Mouse (Mus musculus) liver, embryonic 14.5 days (tissue): Measurements from ENCODE around the gene Gpx4. TPM values are rescaled to one million over a fixed set of nuclear protein-coding genes. Genes with fewer than 3 reads are reported as not detected.
A peak's percentile ranks its signal among the peaks of the same experiment; 100 is the strongest.

ENCODE experiments used
- ATAC-seq: fragments of 200-750 bp; cut with Nextera tagmentation; 2 replicates; pipeline ENCODE4 v1.8.0; 2017; ENCODE audit warnings: moderate number of reproducible peaks, mild to moderate bottlenecking, moderate library complexity; ENCODE audit not compliant: insufficient read depth
- DNase-seq, 3 experiments: peaks; one replicate each; pipeline ENCODE4 v3.0.0-alpha.2; 2012 to 2013; ENCODE audit warnings: low read depth in 3 of 3, low spot score in 3 of 3
- H3K27ac ChIP-seq: fragments of 300-500 bp; sonication (generic); 2 replicates; pipeline ENCODE4 v1.5.1; 2014; ENCODE audit warnings: moderate library complexity, mild to moderate bottlenecking, control low read depth, inconsistent platforms
- H3K27me3 ChIP-seq: fragments of 300-500 bp; sonication (generic); 2 replicates; pipeline ENCODE4 v1.6.1; 2014; ENCODE audit warnings: mild to moderate bottlenecking, low read length, moderate library complexity; ENCODE audit not compliant: control insufficient read depth, insufficient read depth
- H3K36me3 ChIP-seq: fragments of 300-500 bp; sonication (generic); replicated peaks from 2 replicates; pipeline ENCODE4 v1.6.1; 2014; ENCODE audit warnings: low read depth; ENCODE audit not compliant: control insufficient read depth, insufficient read depth
- H3K4me1 ChIP-seq, 2 experiments: fragments of 200-500 bp in 1 of 2; fragments of 300-500 bp in 1 of 2; sonication (generic) in 1 of 2; replicated peaks; 2 replicates each; pipeline ENCODE4 v1.6.1; 2012 to 2014; ENCODE audit warnings: antibody characterized with exemption in 1 of 2, inconsistent platforms in 1 of 2, low read length in 1 of 2; ENCODE audit not compliant: control insufficient read depth in 2 of 2, insufficient read depth in 2 of 2
- H3K4me2 ChIP-seq: fragments of 300-500 bp; sonication (generic); 2 replicates; pipeline ENCODE4 v1.6.1; 2014; ENCODE audit warnings: low read depth, mild to moderate bottlenecking, control low read depth, moderate library complexity
- H3K4me3 ChIP-seq, 2 experiments: fragments of 200-500 bp in 1 of 2; fragments of 300-500 bp in 1 of 2; sonication (generic) in 1 of 2; 2 replicates each; pipeline ENCODE4 v1.5.1; 2012 to 2014; ENCODE audit warnings: low read depth in 2 of 2, low read length in 2 of 2, mild to moderate bottlenecking in 2 of 2, control low read depth in 1 of 2, inconsistent platforms in 1 of 2, moderate library complexity in 1 of 2; ENCODE audit not compliant: insufficient read depth in 1 of 2
- H3K9ac ChIP-seq: fragments of 300-500 bp; sonication (generic); replicated peaks from 2 replicates; pipeline ENCODE4 v1.6.1; 2014; ENCODE audit warnings: mild to moderate bottlenecking, control low read depth, moderate library complexity
- H3K9me3 ChIP-seq: fragments of 300-500 bp; sonication (generic); 2 replicates; pipeline ENCODE4 v1.6.1; 2016; ENCODE audit warnings: low read length, mixed read lengths; ENCODE audit not compliant: control insufficient read depth
- CTCF ChIP-seq: IDR thresholded peaks from 2 replicates; pipeline ENCODE4 v1.5.1; 2016; ENCODE audit warnings: antibody characterized with exemption, low read depth, control low read depth
- EP300 ChIP-seq: IDR thresholded peaks from 2 replicates; pipeline ENCODE4 v1.6.1; 2016; ENCODE audit warnings: antibody characterized with exemption, low read depth
- WGBS: fragments of 180-500 bp; shearing (Covaris S2); extraction: QIAGEN DNeasy Blood & Tissue Kit; methylation state at CpG from one replicate; pipeline ENCODE4 v1.1.7; 2014; ENCODE audit not compliant: insufficient replicate concordance; 5-methylcytosine and 5-hydroxymethylcytosine counted together
- polyA plus RNA-seq, 2 experiments: library from polyadenylated mRNA; depleted of rRNA in 1 of 2; stranded (reverse) in 1 of 2; unstranded in 1 of 2; fragments of >200 nt; fragmentation: Nextera tagmentation in 1 of 2; extraction: Ambion mirVana in 1 of 2; gene quantifications; 2 replicates each; pipeline versions ENCODE4 v1.2.1 to v1.2.3; 2012 to 2014

The Gpx4 gene
- polyA plus RNA-seq, 2 experiments: 388 to 724 TPM

DNA sequence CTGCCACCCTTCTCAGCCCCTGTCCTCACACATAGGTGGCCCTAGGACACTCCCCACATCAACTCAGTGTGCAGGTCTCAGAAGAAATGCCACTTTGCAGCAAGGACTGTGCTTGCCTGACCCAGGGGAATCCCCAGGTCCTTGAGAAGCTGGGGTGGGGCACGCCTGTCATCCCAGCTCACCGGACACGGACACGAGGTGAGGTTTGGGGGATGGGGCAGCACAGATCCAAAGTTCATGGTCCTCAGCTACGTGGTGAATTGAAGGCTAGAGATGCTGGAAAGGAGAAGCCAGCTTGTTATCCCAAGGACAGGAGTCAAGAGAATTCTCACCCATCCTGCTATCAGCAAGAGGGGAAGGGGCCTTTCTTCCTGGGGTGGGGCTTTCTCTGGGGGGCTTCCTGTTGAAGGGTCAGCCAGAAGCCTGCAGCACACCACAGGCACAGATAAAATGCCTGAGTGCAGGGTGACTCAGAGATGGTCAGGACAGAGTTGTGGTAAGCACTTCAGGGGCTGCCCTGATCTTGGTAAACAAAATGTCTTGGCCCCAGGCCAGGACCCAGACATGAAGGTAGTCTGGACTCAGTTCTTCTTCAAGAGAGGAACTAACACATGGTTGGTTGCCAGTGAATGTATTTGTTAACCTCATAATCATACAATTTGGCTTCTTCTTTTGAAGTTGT lies 14.0 kb upstream of the Gpx4 start:
- peaks cover 12 to 22% of the 10 kb centered on the region in 2 experiments for H3K4me1 ChIP-seq
- H3K4me3 ChIP-seq: no peak overlapping the region
- DNase-seq (no peak), ATAC-seq (peak; percentile 46)
- TF ChIP-seq CTCF (no peak), EP300 (no peak)
- no peak overlapping the region for H3K27ac ChIP-seq
- no peak overlapping the region for H3K9ac ChIP-seq
- 8% methylated on average over 5 of the region's 5 CpGs for WGBS
- no peaks in the 10 kb centered on the region for H3K9me3 ChIP-seq
- no peak overlapping the region for H3K4me2 ChIP-seq
- no peaks in the 10 kb centered on the region for H3K27me3 ChIP-seq
- H3K36me3 ChIP-seq: peaks cover 26% of the 10 kb centered on the region

DNA sequence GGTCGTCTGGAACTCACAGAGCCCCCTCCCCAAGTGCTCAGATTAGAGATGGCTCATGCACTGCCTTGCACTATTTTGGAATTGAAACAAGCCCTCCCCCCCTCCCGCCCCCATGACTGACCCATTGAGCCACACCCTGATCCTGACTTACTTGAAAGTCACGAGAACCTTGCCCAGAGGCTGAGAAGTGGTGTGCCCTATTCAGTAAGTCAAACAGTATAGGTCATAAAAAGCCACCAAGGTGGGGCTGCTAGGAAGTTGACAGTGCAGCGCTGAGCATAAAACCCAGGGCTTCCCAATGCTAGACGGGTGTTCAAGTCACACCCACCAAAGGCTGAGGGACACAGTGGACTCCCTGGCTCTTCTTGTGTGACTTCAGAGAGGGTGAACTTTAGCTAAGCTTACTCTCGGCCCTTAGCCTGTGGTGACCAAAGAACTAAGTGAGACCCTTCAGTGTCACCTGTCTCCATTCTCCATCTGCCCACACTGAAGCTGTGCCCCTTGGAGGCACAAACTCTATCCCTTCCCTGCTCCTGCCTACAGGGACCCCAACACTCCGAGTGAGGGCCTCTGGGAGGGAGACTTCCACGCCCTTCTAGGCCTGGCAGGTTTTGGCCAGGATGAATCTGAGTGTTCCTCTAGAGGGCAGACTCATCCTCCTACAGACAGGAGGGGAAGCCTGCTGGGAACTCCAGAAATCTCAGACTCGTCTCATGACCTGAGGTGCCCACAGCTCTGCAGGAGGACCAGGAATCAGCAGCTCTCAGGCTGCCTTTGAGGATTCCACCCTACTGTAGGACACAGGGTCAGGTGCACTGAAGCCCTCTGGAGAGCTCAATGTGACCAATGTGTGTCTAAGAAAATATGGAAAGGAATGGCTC lies 13.2 kb upstream of the Gpx4 start:
- Histone ChIP-seq H3K27me3 (no peaks in the 10 kb centered on the region), H3K9me3 (no peaks in the 10 kb centered on the region), H3K4me1 (peaks cover 12 to 17% of the 10 kb centered on the region in 2 experiments; a peak in 3 of 4 replicates), H3K9ac (no peak overlapping the region), H3K27ac (no peak overlapping the region), H3K4me3 (no peak overlapping the region), H3K36me3 (peaks cover 28% of the 10 kb centered on the region), H3K4me2 (no peak overlapping the region)
- DNase-seq (no peak), ATAC-seq (0 out of 2 replicates have a peak, but pooled peaks have one; percentile 19)
- 11% methylated on average over 9 of the region's 9 CpGs for WGBS
- TF ChIP-seq EP300 (no peak), CTCF (peak; percentile 68)

DNA sequence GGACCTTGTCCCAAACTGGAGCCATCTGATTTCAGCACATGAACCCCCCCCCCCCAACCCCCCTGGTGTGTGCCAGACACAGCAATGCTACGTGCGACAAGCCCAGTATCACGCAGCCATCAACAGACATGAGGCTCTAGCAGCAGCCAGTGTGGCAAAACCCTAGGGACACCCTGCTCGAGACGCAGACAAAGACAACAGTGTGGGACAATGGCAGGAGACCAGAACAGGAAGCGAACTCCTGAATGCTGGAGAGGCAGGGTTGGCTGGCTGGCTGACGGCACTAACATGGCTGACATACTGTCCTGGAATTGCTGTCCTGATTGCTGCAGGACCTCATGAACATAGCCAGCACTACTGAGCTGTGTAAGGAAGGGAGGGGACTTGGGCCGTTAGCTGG lies 11.8 kb upstream of the Gpx4 start:
- ATAC-seq (no peak), DNase-seq (no peak)
- Histone ChIP-seq H3K27me3 (no peaks in the 10 kb centered on the region), H3K9me3 (no peaks in the 10 kb centered on the region), H3K4me3 (no peak overlapping the region), H3K27ac (no peak overlapping the region), H3K4me2 (no peak overlapping the region), H3K9ac (no peak overlapping the region), H3K36me3 (peaks cover 28% of the 10 kb centered on the region), H3K4me1 (peaks cover 15 to 21% of the 10 kb centered on the region in 2 experiments)
- TF ChIP-seq CTCF (no peak), EP300 (no peak)
- WGBS: 78% methylated on average over 8 of the region's 8 CpGs

DNA sequence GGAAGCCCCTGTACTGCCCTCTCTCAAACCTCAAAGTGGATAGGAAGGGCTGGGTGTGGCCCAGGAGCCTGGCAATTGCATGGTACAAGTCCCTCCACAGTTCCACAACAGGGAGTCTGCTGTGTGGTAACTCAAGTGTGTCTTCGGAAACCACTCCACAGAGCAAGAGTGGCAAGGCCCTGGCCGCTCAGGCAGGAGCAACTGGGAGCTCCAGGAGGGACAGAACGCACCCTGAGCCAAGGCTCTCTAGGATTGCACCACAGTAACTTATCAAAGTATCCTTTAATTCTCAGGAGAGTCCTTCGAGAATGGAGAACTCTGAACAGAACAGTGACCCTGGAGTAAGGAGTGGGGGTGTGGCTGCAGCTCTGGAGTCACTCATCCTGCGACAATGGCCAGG lies 11.3 kb upstream of the Gpx4 start:
- no peak overlapping the region for H3K4me2 ChIP-seq
- no peak overlapping the region for H3K4me3 ChIP-seq
- peaks cover 16 to 22% of the 10 kb centered on the region in 2 experiments for H3K4me1 ChIP-seq
- DNase-seq: no peak
- no peak overlapping the region for H3K9ac ChIP-seq
- peaks cover 28% of the 10 kb centered on the region for H3K36me3 ChIP-seq
- no peaks in the 10 kb centered on the region for H3K27me3 ChIP-seq
- WGBS: 74% methylated on average over 5 of the region's 5 CpGs
- H3K27ac ChIP-seq: no peak overlapping the region
- H3K9me3 ChIP-seq: no peaks in the 10 kb centered on the region
- no peak for ATAC-seq
- TF ChIP-seq CTCF: no peak
- no peak for TF ChIP-seq EP300

DNA sequence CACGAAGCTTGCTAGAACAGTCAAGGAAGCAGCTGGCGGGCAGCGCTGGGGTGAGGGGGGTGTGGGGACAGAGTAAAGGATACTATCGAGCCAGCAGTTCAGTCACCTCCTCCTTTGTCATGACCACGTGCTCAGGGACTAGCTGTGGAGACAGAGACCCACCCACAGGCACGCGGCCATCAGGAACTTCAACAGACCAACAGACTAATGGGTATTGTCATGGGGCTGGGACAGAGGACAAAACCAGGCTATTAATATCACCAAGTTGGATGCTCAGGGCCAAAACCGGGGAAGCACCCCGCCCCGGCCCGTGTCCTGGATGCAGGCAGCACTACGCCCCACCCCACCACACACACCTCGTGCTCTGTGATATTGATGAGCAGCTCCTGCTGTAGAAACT lies 10.1 kb upstream of the Gpx4 start:
- H3K9me3 ChIP-seq: no peaks in the 10 kb centered on the region
- H3K4me1 ChIP-seq: peaks cover 16 to 22% of the 10 kb centered on the region in 2 experiments
- TF ChIP-seq CTCF (no peak), EP300 (no peak)
- peaks cover 28% of the 10 kb centered on the region for H3K36me3 ChIP-seq
- no peak overlapping the region for H3K4me3 ChIP-seq
- WGBS: 86% methylated on average over 13 of the region's 13 CpGs
- H3K4me2 ChIP-seq: no peak overlapping the region
- no peak overlapping the region for H3K27ac ChIP-seq
- no peak overlapping the region for H3K9ac ChIP-seq
- no peaks in the 10 kb centered on the region for H3K27me3 ChIP-seq
- DNase-seq (no peak), ATAC-seq (no peak)
